In genomic region chr7:37490312-37490711, GRCm38 (mm10) we compare ENCODE assay signal across 16 mouse cellular contexts.
DNase-seq lines count a peak whose midpoint lies in the region; ATAC-seq and TF ChIP-seq lines count a peak whose summit lies in the region.
"Had no signal": no experiment of that assay in that cellular context is flagged by ENCODE, and none has a peak within 500 bp of the region (broad histone marks: within the 10 kb centered on the region; RNA-seq: fewer than 3 reads in every experiment).

No protein-coding gene starts in this region.

- H3K36me3 ChIP-seq in liver, adult 2 months (ENCODE audit: control insufficient read depth, insufficient read depth, low read length) = no peaks in the 10 kb centered on the region
- H3K36me3 ChIP-seq in liver, postnatal 0 days (replicated peaks; ENCODE audit: insufficient read depth, low read length) = no peaks in the 10 kb centered on the region
- no peaks in the 10 kb centered on the region for H3K36me3 ChIP-seq in thymus, adult 2 months (ENCODE audit: control insufficient read depth, insufficient read depth, low read length)
- H3K36me3 ChIP-seq: heart, embryonic 13.5 days; intestine, embryonic 15.5 days; limb, embryonic 13.5 days had no signal

- WGBS in liver, adult 2 months = 76% methylated on average over 5 of the region's 5 CpGs
- WGBS in liver, postnatal 0 days (ENCODE audit: insufficient replicate concordance) = 44% methylated on average over 5 of the region's 5 CpGs
- 5% methylated on average over 5 of the region's 5 CpGs for WGBS in thymus, adult 2 months

- no peak overlapping the region for H3K27ac ChIP-seq in liver, adult 2 months (replicated peaks; ENCODE audit: insufficient read depth, low read depth, low read length)
- no peak overlapping the region for H3K27ac ChIP-seq in liver, postnatal 0 days (ENCODE audit: low read depth)
- H3K27ac ChIP-seq in thymus, adult 2 months (ENCODE audit: control insufficient read depth, insufficient read depth, low read length) = peak overlapping the region; percentile 69; the same call in 1 of the 2 replicates
- H3K27ac ChIP-seq: heart, embryonic 13.5 days; intestine, embryonic 15.5 days; limb, embryonic 13.5 days; neural tube, embryonic 13.5 days had no signal

- TF ChIP-seq CTCF in liver, adult 2 months (IDR thresholded peaks at IDR 0.05; ENCODE audit: low read depth, low read length) = no peak
- TF ChIP-seq CTCF in liver, postnatal 0 days (IDR thresholded peaks at IDR 0.05; ENCODE audit: low read depth) = no peak
- no peak for TF ChIP-seq CTCF in thymus, adult 2 months (IDR thresholded peaks at IDR 0.05; ENCODE audit: borderline replicate concordance, control insufficient read depth, extremely low read depth, insufficient read depth, low read length, poor library complexity)

- no peaks in the 10 kb centered on the region for H3K27me3 ChIP-seq in liver, adult 2 months (ENCODE audit: control insufficient read depth, insufficient read depth, low read length)
- H3K27me3 ChIP-seq in liver, postnatal 0 days (ENCODE audit: insufficient read depth, low read length) = no peaks in the 10 kb centered on the region
- no peaks in the 10 kb centered on the region for H3K27me3 ChIP-seq in thymus, adult 2 months (ENCODE audit: control insufficient read depth, insufficient read depth, low read length)
- H3K27me3 ChIP-seq: heart, embryonic 13.5 days; intestine, embryonic 15.5 days; limb, embryonic 13.5 days; neural tube, embryonic 13.5 days had no signal

- no peaks in the 10 kb centered on the region for H3K9me3 ChIP-seq in liver, postnatal 0 days (ENCODE audit: low read length)
- H3K9me3 ChIP-seq: heart, embryonic 13.5 days; intestine, embryonic 15.5 days; limb, embryonic 13.5 days; neural tube, embryonic 13.5 days had no signal

- peak; percentile 4 for DNase-seq in liver, adult 2 months (ENCODE audit: extremely low read depth, low read depth, low spot score)
- DNase-seq in liver, postnatal 0 days = no peak
- peak; percentile 52 for DNase-seq in thymus, adult 2 months
- no peak for DNase-seq in cerebellum, adult 9-11 months
- no peak for DNase-seq in layer of hippocampus, adult 18-20 months (ENCODE audit: low spot score in 2 of 2)
- no peak for DNase-seq in layer of hippocampus, postnatal 36 days
- DNase-seq: adrenal gland, postnatal 25 days; cerebellum, postnatal 14 days; kidney, postnatal 25 days; retina, postnatal 1 day had no signal

- TF ChIP-seq EP300 in liver, postnatal 0 days (IDR thresholded peaks at IDR 0.05; ENCODE audit: low read depth) = no peak

- TF ChIP-seq POLR2A in liver, adult 2 months (IDR thresholded peaks at IDR 0.05; ENCODE audit: extremely low read depth, insufficient read depth, low read length) = no peak
- TF ChIP-seq POLR2A in thymus, adult 2 months (IDR thresholded peaks at IDR 0.05; ENCODE audit: control insufficient read depth, extremely low read depth, insufficient read depth, low read length, poor library complexity) = no peak

- H3K4me2 ChIP-seq in liver, postnatal 0 days (ENCODE audit: low read depth, low read length) = no peak overlapping the region
- H3K4me2 ChIP-seq: heart, embryonic 13.5 days; intestine, embryonic 15.5 days; limb, embryonic 13.5 days; neural tube, embryonic 13.5 days had no signal

- H3K9ac ChIP-seq in liver, adult 2 months (ENCODE audit: low read depth, low read length) = no peak overlapping the region
- no peak overlapping the region for H3K9ac ChIP-seq in liver, postnatal 0 days (replicated peaks)
- H3K9ac ChIP-seq: heart, embryonic 13.5 days; intestine, embryonic 15.5 days; limb, embryonic 13.5 days; neural tube, embryonic 13.5 days had no signal

- no peaks in the 10 kb centered on the region for H3K79me2 ChIP-seq in liver, adult 2 months (ENCODE audit: control insufficient read depth, insufficient read depth, low read length)

- H3K4me3 ChIP-seq in liver, adult 2 months (ENCODE audit: insufficient read depth, low read depth, low read length) = no peak overlapping the region
- no peak overlapping the region for H3K4me3 ChIP-seq in liver, postnatal 0 days (ENCODE audit: low read depth, low read length)
- H3K4me3 ChIP-seq in thymus, adult 2 months (ENCODE audit: control insufficient read depth, insufficient read depth, low read length) = no peak overlapping the region
- H3K4me3 ChIP-seq: heart, embryonic 13.5 days; intestine, embryonic 15.5 days; limb, embryonic 13.5 days; neural tube, embryonic 13.5 days had no signal

- H3K4me1 ChIP-seq in liver, adult 2 months (ENCODE audit: control insufficient read depth, insufficient read depth, low read length) = no peaks in the 10 kb centered on the region
- no peaks in the 10 kb centered on the region for H3K4me1 ChIP-seq in liver, postnatal 0 days (ENCODE audit: insufficient read depth)
- H3K4me1 ChIP-seq in thymus, adult 2 months (replicated peaks; ENCODE audit: control insufficient read depth, insufficient read depth, low read length) = peaks cover 24% of the 10 kb centered on the region
- H3K4me1 ChIP-seq: heart, embryonic 13.5 days; intestine, embryonic 15.5 days had no signal

- no peak for ATAC-seq in liver, postnatal 0 days
- ATAC-seq in CD4-positive, CD25-positive, alpha-beta regulatory T cell, adult 4 months = peak; percentile 97
- peak; percentile 68 to 71 for ATAC-seq in hematopoietic stem cell, adult 5-6 weeks (replicated peaks in 1 of 2; ENCODE audit: insufficient read depth in 1 of 2, low FRiP score in 2 of 2, low TSS enrichment in 1 of 2, low read depth in 1 of 2, poor library complexity in 2 of 2, severe bottlenecking in 2 of 2)
- ATAC-seq: intestine, embryonic 15.5 days had no signal

Comparison
In these comparisons a context has a peak if more than half of its experiments do, and no peak if none do; other contexts are left out.
1. DNase-seq: peak in liver, adult 2 months (single experiment) and thymus, adult 2 months (single experiment); none in liver, postnatal 0 days (single experiment), cerebellum, adult 9-11 months (single experiment), layer of hippocampus, adult 18-20 months (0 of 2) and layer of hippocampus, postnatal 36 days (0 of 2).